Mouse (Mus musculus): Measurements from ENCODE around the gene Ccdc134.
A peak's percentile ranks its signal among the peaks of the same experiment; 100 is the strongest.
"Not testable (repeated sequence)": the region's sequence is repeated elsewhere in the genome, so short reads cannot be mapped to it uniquely, and the experiment has no call there.

The Ccdc134 gene

DNA sequence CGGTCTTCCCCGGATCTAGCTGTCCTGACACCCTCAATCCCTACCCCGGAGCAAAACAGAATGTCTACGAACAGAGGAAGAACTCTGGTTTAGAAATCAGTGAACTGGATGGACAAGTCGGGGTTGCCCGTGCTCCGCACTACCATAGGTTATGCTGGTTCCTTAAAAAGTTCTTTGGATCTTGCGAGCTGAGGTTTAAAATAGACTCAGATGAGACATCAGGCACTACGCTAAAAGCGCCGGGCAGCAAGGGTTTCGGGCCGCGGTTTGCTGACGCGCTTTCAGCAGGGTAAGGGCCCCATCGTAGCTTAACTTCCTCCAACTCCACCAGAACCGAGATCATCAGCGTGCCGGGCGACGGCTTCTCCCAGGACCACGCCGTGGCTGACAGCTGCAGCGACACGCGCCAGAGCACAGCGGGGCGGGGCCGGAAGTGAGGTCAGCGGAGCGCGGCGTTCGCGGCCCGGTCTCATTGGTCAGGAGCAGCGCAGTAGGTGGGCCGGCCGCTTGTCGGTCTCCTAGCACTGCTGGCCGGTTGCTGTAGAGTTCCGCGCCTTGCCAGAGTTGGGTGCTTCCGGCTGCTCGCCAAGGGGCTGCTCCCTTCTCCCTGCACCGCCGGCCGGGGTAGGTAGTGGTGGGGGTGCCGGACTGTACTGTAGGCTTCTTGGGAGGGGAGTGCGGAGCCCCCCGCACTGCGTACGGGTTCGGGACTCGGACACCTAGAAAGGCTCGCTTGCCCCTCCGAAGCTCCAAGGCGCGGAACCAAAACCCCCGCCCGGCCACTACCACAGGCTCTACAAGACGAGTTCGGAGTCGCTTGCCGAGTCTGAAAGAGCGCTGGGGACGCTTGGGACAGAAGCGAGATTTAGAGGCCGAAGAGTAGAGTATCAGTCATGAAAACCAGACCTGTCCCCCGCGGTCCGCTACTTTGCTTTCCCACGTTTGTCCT, at the start of gene Ccdc134:
Gene Ccdc134, plus strand, starts transcription at position 497 of the 949 bp plus-strand sequence.
- DNase-seq: peak; percentile 96

DNA sequence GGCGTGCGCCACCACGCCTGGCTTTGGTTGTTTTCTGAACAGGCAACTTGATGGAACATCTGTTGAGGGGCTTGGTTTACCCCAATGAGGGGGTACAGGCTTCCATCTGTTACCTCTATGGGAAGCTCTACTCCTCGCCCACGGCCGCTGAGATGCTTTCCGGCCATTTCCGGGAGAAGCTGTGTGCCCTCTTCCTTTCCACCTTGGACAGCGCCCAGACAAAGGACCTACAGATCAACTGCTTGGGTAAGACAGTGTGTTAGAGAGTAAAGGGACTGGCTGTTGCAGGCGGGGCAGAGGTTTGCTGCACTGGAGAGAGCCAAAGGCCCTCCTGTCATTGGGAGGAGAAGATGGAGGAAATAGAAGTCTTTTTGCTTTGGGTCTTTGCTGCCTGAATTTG, 47.8 kb upstream of the Ccdc134 start:
- DNase-seq: no peak

DNA sequence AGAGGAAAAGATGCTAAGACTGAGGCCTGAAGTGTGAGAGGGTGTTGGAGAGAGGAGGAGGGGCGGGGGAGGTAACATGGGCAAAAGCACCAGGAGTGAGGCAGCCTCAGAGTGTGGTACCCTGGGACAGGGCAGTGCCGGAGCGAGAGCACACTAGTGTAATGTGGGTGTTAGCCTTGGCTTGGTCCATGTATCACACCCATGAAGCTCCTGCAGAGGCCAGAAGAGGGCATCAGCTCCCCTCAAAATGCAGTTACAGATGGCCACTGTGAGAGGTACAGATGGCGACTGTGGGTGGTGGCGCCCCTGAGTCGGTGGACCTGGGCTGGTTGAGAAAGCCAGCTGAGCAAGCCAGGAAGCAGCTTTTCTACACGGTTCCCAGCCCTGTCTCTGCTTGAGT, 46.6 kb upstream of the Ccdc134 start:
- DNase-seq: peak; percentile 19

DNA sequence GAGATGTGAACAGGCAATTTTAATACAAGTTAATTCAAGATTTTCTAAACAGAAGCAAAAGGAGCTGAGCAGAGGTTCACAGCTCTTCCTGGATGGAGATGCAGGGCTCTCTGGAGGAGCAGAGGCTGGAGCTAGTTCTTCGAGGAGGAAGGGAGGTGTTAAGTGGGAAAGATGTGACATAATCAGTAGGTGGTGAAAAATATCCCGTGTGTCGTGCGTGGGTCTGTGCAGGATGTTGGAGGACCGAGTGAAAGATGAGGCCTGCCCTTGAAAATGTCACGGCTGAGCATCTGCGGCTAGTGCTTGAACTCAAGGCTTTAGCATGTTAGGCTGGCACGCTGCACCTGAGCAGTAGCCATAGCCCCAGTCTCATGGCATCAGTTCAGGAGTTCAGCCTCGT, 42.1 kb upstream of the Ccdc134 start:
- DNase-seq: no peak

DNA sequence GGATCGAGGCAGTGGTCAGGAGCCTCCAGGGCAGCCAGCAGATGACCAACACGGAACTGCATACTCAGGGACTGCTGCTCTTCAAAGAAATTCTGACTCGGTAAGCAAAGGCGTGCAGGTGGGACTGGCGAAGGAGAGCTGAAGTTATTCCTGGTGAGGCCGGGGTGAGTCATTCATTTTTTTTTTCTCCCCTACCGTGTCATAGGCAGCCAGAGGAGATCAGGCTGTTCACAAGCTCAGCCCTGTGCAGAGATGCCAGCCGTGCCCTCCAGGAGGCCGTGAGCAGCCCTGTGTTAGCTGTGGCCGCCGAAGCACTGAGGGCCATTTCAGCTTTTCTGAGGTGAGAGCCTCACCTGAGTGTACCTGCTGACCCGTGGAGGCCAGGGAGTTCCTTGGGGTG, 41.6 kb upstream of the Ccdc134 start:
- no peak for DNase-seq

DNA sequence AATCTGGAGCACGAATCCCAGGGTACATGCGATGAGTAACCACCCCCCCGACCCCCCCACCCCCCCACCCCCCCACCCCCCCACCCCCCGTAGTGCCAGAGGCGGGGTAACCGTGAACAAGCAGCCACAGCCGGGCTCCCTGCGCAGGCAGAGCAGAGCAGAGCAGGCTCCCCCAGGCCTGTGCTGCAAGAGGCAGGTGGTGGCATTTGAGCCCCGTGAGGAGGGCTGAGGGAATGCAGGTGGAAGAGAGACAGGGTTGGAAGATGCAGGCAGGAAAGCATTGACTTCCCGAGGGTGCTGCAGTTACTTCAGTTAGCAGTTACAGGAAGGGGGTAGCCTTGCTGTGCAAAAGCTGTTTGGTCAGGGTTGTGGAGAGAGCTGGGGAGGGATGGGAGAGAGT, 40.5 kb upstream of the Ccdc134 start:
- no peak for DNase-seq

DNA sequence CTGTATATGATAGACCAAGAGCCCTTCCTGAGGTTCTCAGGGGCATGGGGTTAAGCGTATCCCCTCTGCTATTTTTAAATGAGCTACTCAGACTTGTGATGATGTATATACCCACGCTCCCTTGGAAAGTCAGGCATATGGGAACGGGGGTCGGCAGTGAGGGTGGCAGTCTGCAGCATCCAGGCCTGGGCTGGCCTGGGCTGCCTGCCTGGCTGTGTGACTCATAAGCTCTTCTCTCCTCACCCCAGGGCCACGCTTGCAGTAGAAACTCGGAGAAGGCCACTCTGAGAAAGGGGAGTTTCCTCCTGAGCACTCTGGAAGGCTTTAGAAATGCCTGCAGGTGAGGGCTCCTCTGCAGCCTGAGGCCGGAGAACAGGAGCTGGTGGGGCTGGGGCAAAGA, 36.7 kb upstream of the Ccdc134 start:
- DNase-seq: no peak

DNA sequence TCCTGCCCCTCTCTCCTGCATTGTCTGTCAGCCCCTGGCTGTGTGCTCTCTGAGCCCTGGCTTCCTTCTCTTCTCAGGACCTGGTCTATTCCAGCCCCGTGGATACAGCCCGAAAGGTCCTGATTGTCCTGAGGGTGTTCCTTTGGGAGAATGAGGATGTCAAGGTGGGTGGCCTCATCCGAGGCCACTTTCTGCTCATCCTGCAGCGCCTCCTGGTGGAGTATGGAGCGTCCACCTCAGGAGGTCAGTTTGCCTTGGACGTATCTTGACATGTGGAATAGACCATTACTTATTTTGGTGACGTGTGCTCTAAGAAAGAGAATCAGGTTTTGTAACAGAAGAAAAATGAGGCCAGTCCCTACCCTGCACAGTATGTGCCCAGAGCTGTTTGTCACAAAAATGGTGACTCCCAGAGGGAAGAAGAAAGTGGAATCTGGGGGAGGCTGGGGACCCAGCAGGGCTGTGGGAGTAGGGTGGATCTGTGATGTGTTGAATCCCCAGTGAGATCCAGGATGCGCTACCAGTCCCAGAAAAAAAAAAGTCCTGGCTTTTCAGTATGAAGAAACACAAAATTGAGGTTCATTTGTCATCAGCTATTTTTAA, 20.7 kb upstream of the Ccdc134 start:
- peak; percentile 45 for DNase-seq

DNA sequence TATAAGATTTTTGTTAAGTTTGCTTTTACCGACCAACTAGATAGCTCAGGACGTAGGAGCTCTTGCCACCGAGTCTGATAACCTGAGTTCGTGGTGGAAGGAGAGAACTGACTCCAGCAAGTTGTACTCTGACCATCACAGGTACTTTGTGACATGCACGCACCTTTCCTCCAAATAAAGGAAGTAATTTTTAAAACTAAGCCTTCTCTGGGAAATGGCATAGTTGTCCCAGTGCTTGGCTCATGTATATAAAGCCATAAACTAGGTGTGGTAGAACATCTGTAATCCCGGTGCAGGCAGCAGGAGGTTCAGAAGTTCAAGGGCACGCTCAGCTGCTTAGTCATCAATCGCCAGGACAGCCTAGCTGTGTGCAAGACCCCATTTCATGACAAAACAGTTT, 7.2 kb upstream of the Ccdc134 start:
- no peak for DNase-seq

DNA sequence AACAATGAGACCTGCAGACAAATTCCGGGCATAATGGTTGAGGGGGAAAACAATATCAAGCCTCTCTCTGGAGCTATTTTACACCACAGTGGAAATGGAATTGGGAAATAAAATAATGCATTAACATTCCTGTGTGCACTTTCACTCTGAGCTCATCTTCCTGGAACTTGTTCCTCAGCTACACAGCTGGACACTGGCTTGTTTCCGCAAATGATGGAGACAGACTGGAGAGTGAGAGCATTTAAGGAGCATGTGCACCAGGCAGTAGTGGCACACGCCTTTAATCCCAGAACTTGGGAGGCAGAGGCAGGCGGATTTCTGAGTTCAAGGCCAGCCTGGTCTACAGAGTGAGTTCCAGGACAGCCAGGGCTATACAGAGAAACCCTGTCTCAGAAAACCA, 1.0 kb upstream of the Ccdc134 start:
- DNase-seq: not testable (repeated sequence)

DNA sequence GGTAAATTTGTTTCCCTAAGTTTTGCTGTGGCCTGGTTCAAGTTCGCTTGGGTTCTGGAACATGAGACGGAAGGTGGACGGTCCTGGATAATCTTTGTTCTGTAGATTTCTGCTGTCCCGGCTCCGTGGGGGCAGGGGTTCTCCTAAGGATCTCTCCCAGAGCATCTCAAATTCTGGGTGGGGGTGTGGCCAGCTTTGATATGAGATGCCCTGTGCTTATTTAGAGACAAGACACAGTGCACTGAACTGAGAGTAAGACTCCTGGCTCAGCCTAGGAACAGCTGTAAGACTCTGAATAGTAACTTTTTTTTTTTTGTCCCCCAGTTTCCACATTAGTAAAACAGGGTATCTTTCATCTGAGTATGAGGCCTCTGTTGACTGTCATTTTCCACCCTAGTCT, 676 bp downstream of the Ccdc134 start:
- no peak for DNase-seq

DNA sequence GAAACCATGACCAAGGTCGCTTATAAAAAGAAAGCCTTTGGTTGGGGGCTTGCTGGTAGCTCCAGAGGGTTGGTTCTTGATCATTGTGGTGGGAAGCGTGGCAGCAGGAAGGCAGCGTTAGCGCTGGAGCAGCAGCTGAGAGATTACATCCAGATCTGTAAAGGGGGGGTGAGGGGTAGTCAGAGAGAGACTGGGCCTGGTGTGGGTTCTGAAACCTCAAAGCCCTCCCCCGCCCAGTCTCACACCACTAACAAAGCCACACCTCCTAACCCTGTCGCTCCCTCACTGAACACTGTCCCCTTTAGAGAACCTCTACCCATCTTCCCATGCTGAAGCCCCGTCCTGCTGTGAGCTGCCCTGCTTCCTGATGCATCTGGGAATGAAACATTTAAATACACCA, 2.9 kb downstream of the Ccdc134 start:
- no peak for DNase-seq

DNA sequence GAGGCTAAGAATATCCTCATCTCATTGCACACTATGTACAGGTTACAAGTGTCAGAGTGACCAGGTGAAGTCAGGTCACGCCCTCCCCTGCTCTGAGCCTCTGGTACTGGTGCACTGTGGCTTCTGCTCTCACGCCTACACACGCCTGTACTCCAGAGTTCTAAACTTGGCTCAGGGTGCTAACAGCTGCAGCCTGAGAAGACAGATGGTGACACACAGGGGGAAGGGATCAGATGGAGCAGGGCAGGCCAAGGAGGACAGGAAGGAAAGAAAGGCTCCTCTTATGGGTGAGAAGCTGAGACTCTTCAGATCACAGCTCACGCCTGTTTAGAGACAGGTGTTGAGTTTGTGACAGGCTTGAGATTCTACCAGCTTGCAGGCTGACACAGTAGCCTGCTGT, 7.7 kb downstream of the Ccdc134 start:
- no peak for DNase-seq

DNA sequence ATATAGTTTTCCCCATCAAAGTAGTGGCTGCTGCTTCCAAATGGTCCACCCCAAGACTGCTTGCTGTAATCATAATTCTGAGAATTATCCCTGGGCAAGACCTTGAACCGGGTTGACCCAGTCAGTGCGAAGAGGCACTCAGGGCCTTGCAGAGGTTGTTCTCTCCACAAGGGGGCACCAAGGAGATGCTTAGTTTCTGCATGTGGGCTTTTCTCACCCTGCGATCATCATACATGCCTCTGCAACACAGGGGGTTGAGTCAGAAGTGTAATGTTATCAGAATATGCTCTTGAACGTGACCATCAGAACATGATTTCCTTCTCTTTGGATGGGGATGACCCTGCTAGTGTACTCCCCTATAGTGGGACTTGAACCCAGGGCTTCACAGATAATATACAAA, 10.8 kb downstream of the Ccdc134 start:
- peak; percentile 74 for DNase-seq

DNA sequence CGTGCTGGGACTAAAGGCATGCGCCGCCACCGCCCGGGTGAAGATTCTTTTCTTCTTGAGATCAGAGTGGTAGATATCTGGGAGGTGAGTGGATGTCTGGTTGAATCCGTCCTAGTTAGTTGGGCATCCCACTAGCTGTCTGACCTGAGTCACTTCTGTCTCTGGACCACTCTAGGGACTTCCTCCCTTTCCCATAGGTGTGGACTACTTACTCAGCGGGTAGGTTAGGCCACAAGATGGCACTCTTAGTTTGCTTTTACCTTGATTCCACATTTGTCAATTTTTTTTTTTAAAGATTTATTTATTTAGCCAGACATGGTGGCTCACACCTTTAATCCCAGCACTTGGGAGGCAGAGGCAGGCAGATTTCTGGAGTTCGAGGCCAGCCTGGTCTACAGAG, 11.5 kb downstream of the Ccdc134 start:
- DNase-seq: peak; percentile 54

DNA sequence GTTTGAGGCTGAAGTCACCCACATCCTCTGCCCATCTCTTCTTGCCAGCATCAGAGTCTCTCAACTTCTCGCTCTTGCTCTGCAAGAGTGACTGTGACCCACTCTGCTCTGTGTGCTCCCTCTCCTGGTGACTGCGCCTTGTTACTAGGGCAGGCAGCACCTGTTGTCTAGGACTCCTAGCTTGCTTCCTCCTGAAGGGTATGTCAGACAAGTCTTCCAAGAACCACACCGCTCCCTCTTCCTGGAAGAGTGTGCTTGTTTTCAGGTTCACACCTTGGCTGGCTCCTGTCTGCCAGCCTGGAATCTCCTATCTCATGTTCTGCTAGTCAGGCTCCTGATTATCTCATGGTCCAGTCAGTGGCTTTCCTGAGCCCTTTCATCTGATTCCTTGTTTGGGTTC, 12.6 kb downstream of the Ccdc134 start:
- no peak for DNase-seq

DNA sequence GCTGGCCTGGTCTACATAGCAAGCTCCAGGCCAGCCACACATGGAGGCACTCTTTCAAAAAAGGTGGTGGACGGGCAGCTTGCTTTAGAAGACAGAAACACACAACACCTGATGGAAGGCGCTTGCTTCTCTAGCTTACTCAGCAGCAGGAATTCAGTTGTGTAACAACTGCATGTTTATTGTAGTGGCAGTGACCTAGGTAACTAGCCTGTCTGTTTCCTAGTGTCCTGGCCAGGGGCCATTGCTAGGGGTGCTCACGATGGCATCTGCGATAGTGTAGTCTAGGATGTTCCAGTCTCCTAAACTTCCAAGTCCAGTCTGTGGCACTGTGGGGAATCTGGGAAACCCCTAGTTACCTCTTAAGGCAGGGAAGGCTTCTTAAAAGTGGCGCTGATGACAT, 16.4 kb downstream of the Ccdc134 start:
- DNase-seq: no peak

DNA sequence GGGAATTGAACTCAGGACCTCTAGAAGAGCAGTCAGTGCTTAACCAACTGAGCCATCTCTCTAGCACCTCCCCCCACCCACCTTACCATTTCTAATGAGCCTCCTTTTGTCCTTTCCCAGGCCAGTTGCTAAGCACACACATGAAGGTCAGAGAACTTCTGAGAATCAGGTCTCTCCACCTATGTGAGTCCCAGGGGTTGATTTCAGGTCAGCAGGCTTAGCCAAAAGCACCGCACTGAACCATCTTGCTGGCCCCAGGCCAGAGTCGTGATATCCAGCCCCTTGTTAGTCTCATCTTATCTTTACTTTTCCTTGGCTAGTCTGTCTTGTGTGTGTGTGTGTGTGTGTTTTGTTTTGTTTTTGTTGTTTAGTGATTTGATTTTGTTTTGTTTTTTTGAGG, 17.7 kb downstream of the Ccdc134 start:
- DNase-seq: no peak

DNA sequence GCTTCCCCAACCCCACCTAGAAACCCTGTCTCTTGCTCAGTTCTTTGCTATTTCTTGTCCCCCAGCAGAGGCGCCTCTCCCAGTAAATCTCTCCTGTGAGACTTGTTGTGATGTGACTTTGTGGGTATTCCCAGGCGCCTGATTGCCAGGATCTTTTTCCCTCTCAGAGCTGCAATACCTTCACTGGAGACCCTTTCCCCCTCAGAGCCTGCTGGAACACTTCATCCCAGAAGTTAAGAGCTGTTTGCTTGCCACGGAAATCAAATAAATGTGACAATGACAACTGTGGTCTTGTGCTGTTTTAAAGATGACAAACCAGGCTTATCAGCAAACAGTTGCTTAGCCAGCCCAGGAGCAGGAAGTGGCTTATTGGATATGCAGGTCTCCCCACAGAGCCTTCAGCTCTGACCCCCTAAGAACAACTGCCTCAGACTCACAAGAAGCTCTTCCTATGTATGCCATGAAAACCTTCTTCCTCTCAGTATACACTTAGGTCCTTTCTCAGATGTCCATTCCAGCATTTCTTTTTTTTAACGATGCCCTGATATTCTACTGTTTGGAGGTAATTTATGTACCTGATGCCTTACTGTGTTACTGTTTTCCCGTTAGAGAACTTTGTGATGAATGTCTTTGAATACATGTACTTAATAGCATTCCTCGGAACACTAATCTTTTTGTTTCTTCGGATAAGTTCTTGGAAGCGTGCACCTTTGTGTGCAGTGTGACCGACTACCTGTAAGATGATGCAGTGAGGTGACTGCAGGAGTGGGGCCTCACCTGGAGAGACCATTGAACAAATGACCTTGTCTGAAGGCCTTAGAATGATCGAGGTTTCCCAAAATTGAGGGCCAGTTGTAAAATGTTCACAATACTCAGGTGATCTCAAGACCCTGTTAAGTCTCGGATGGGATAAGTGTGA, 18.4 kb downstream of the Ccdc134 start:
- DNase-seq: no peak

DNA sequence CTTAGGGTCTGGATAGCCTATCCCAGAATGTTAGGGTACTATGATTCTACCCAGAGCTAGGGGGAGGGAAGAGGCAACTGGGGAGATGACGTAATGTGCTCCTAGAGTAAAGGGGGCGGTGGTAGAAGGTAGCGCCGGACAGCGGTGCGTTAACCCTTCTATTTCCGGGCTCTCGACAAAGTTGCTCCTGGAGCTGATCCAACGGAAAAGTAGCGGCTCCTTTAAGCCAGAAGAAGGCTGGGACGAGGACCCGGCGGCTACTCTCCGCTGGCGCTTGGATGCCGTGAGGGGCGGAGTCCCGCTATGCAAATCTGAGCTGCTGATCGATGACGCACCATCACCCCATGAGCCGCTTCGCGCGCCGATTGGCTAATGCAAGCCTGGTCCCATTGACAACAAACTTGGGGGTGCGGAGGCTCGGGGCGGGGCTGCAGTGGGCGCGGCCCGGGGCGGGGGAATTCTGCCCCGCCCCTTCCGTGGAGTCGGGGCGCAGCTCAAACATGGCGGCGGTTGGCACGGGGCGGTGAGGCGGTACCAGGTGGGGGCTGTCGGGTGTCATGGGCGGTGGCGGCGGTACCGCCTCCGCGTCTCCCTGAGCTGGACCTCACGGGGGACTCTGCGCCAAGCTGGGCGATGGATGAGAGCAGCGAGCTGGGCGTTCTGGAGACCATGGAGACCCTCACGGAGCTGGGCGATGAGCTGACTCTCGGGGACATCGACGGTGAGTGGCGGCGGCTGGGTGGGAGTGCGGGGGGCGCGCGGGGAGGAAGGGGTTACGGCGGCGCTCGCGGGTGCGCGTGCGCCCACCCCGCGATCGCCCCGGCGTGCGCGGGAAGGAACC, 19.3 kb downstream of the Ccdc134 start, which contains the start of gene Srebf2:
Gene Srebf2, plus strand, starts transcription at position 412 of the 841 bp plus-strand sequence.
- peak; percentile 100 for DNase-seq

DNA sequence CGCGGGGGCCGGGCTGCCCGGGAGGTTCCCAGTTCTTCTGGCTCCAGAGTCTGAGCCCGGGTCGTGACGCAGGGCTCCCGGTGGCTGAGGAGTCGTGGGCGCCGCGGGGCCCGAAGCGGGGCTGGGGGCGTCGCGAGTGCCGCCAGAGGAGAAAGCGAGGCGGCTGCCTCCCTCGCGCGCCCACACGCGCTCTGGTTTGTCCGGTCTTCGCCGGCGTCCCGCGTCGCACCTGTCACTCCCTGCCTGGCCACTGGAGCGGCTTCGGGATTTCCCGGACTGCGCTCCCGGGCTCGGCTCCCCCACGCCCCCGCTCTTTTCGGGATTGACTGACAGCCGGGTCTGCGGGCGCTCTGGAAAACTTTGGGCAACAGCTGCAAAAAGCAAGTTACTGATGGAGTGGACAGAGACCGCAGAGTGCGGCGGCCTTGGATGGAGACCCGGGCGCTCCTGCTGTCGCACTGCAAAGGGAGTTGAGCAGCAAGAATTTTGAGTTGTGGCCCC, 19.9 kb downstream of the Ccdc134 start:
- DNase-seq: peak; percentile 55

DNA sequence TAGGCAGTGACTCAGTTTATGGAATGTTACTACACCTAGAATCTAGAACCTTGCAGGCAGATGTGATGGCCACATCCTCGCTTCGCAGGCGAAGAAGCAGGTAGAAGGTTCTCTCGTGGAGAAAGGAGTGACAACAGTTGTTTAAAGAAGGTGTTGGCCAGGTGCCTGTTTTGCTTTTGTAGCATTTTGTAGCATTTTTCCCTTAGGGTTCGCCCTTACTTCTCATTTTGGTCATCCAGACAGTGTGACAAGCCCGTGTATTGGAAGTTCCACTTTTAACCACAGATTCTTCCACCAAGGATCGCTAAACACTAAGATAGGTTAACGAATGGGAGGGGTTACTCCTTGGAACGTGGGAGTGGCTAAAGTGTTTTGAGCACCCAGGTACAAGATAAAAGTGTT, 20.8 kb downstream of the Ccdc134 start:
- DNase-seq: no peak
